Mouse (Mus musculus) embryonic facial prominence, embryonic 14.5 days (tissue): ENCODE results near the gene Fchsd2. TPM values are rescaled to one million over a fixed set of nuclear protein-coding genes. Genes with fewer than 3 reads are reported as not detected.

Experiments used
- ATAC-seq: fragments of 200-750 bp; cut with Nextera tagmentation; 2 replicates; pipeline ENCODE4 v1.8.0; 2017; ENCODE audit warnings: low read depth, moderate number of reproducible peaks, moderate TSS enrichment
- DNase-seq: peaks from one replicate; pipeline ENCODE4 v3.0.0-alpha.2; 2015; ENCODE audit warnings: low spot score
- H3K27ac ChIP-seq: fragments of 300-500 bp; sonication (generic); replicated peaks from 2 replicates; pipeline ENCODE4 v1.5.1; 2014; ENCODE audit warnings: low read depth, mild to moderate bottlenecking, low read length, moderate library complexity
- H3K27me3 ChIP-seq: fragments of 300-500 bp; sonication (generic); replicated peaks from 2 replicates; pipeline ENCODE4 v1.6.1; 2014; ENCODE audit warnings: low read length; ENCODE audit not compliant: control insufficient read depth, insufficient read depth
- H3K36me3 ChIP-seq: fragments of 300-500 bp; sonication (generic); 2 replicates; pipeline ENCODE4 v1.6.1; 2014; ENCODE audit warnings: low read length, mixed read lengths; ENCODE audit not compliant: control insufficient read depth, insufficient read depth
- H3K4me1 ChIP-seq: fragments of 300-500 bp; sonication (generic); 2 replicates; pipeline ENCODE4 v1.6.1; 2014; ENCODE audit warnings: antibody characterized with exemption, low read length; ENCODE audit not compliant: control insufficient read depth, insufficient read depth
- H3K4me2 ChIP-seq: fragments of 300-500 bp; sonication (generic); 2 replicates; pipeline ENCODE4 v1.6.1; 2014; ENCODE audit warnings: low read depth, mild to moderate bottlenecking, low read length, moderate library complexity, mixed read lengths
- H3K4me3 ChIP-seq: fragments of 300-500 bp; sonication (generic); 2 replicates; pipeline ENCODE4 v1.5.1; 2014; ENCODE audit warnings: low read depth, mild to moderate bottlenecking, low read length
- H3K9ac ChIP-seq: fragments of 300-500 bp; sonication (generic); 2 replicates; pipeline ENCODE4 v1.6.1; 2014; ENCODE audit warnings: low read depth, mild to moderate bottlenecking, low read length, moderate library complexity, mixed read lengths
- H3K9me3 ChIP-seq: fragments of 300-500 bp; sonication (generic); 2 replicates; pipeline ENCODE4 v1.6.1; 2016; ENCODE audit warnings: low read length; ENCODE audit not compliant: control insufficient read depth
- WGBS: fragments of 180-500 bp; shearing (Covaris S2); extraction: QIAGEN DNeasy Blood & Tissue Kit; methylation state at CpG from one replicate; pipeline ENCODE4 v1.1.7; 2014; 5-methylcytosine and 5-hydroxymethylcytosine counted together
- polyA plus RNA-seq: library from polyadenylated mRNA; unstranded; fragments of >200 nt; fragmentation: Nextera tagmentation; extraction: Ambion mirVana; gene quantifications from 2 replicates; pipeline ENCODE4 v1.2.1, GENCODE M21; 2014

Fchsd2 gene
- polyA plus RNA-seq, 1 experiment from 2014 or later = 20.7 TPM

DNA sequence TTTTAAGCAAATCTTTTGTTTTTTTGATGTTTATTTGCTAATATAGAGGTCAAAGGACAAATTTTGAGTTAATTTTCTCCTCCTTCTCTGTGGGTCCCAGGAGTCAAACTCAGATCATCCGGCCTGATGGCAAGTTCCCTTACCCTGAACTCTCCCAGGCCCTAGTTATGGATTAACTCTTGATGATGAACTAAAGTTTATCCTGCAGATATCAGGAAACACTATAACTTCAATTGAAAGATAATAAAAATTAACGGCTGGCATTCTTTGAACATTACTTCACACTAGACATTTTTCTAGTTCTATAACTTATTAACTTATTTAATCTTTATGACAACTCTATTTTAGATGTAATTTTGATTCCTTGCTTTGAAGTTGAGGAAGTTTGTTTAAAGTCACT is 156.5 kb downstream of the Fchsd2 start:
- DNase-seq (no peak), ATAC-seq (no peak)
- H3K4me2 ChIP-seq = no peak overlapping the region
- no peak overlapping the region for H3K9ac ChIP-seq
- H3K4me3 ChIP-seq = no peak overlapping the region
- no peaks in the 10 kb centered on the region for H3K27me3 ChIP-seq
- H3K36me3 ChIP-seq = peaks cover 39% of the 10 kb centered on the region
- WGBS = 68% methylated on average over 2 of the region's 2 CpGs
- H3K9me3 ChIP-seq = no peaks in the 10 kb centered on the region
- H3K4me1 ChIP-seq = no peaks in the 10 kb centered on the region
- H3K27ac ChIP-seq = no peak overlapping the region

DNA sequence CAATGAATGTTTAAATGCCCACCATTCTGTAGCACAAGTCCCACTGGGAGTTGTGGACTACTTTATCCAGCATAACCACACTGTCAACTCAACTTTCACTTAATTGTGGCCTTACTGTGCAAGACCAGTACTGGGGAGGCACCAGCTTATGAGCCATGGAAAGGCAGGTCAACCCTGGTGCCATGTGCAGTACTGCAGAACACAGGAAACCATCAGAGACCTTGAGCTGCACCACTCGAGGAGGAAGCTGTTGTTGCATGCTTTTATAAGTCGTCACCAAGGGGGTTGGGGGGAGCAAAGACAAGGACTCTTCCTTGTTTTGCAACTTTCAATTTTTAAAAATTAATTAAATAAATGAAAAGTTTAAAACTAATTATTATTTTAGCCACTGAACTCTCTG is 160.4 kb downstream of the Fchsd2 start:
- no peaks in the 10 kb centered on the region for H3K4me1 ChIP-seq
- DNase-seq = no peak
- no peak for ATAC-seq
- no peaks in the 10 kb centered on the region for H3K27me3 ChIP-seq
- WGBS = 70% methylated on average over 2 of the region's 2 CpGs
- H3K9ac ChIP-seq = no peak overlapping the region
- no peaks in the 10 kb centered on the region for H3K9me3 ChIP-seq
- H3K4me2 ChIP-seq = no peak overlapping the region
- peaks cover 43% of the 10 kb centered on the region for H3K36me3 ChIP-seq
- H3K27ac ChIP-seq = no peak overlapping the region
- no peak overlapping the region for H3K4me3 ChIP-seq

DNA sequence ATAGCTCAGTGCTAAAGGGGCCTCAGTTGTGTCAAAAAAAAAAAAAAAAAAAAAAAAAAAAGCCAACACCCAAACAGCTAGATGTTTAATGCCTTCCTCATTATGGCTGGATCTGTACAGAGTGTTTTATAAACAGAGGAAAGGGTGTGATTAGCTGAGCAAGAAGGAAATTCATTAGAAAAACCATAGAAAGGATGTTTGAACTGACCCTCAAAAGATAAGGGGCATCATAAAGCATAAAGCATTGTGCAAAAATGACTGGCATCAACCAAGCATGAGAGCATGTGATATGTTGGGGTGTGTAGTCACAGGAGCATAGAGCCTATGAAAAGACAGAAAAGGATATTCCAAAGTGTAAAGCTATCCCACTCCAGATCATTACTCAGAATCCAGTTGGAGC is 165.8 kb downstream of the Fchsd2 start:
- Histone ChIP-seq H3K4me3 (no peak overlapping the region), H3K9ac (no peak overlapping the region), H3K4me1 (no peaks in the 10 kb centered on the region), H3K27me3 (no peaks in the 10 kb centered on the region), H3K9me3 (no peaks in the 10 kb centered on the region), H3K36me3 (peaks cover 41% of the 10 kb centered on the region), H3K4me2 (no peak overlapping the region), H3K27ac (no peak overlapping the region)
- DNase-seq (no peak), ATAC-seq (no peak)

DNA sequence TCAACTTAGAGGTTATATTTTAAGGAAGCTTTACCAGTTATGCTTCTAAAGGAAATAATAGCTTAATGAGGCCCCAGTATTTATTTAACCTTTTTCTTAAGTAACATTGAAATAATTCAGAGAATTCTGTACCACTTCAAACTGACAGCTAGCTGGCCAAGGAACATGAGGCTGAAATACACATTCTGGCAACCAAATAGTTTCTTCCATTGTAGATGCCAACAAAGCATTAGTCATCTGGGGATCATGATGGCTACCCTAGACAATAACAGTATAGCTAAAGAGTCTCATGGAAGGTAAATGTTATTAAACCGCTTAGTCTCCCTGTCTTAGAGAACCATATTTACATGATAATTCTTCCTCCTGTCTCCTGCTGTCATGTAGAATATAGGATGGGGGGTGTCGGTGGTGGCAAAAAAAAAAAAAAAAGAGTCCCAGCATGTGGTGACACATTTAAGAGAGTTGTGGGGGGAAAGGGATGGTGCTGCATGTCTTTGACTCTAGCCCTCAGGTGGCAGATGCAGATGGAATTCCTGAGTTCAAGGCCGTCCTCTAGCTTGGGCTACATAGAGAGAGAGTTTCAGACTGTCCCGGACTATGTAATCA is 169.4 kb downstream of the Fchsd2 start:
- Histone ChIP-seq H3K4me3 (no peak overlapping the region), H3K4me2 (no peak overlapping the region), H3K9me3 (no peaks in the 10 kb centered on the region), H3K4me1 (0 out of 2 replicates have a peak, but pooled peaks cover under 1% of the 10 kb centered on the region), H3K27me3 (no peaks in the 10 kb centered on the region), H3K36me3 (peaks cover 31% of the 10 kb centered on the region), H3K9ac (no peak overlapping the region), H3K27ac (no peak overlapping the region)
- WGBS = 92% methylated on average over 4 of the region's 4 CpGs
- ATAC-seq (no peak), DNase-seq (no peak)

DNA sequence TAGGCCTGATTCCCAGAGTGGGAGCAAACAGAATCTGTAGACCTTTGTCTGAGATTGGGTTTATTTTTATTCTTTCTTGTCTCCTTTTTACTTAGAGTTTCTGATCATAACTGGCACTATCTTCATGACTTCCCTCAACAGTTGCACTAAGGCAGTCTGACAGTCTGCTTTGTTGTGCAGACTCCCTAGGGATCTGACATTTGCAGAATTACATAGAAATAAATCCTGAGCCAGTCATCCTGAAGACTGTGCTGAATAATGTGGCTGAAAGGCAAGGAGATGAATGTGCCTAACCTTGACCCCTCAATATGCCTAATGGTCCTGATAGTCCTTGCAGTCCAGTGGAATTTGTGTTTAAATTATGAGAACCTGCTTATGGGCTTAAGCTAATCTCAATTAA is 170.8 kb downstream of the Fchsd2 start:
- Histone ChIP-seq H3K4me3 (no peak overlapping the region), H3K9ac (no peak overlapping the region), H3K36me3 (peaks cover 31% of the 10 kb centered on the region), H3K9me3 (no peaks in the 10 kb centered on the region), H3K4me2 (no peak overlapping the region), H3K27ac (no peak overlapping the region), H3K27me3 (no peaks in the 10 kb centered on the region), H3K4me1 (0 out of 2 replicates have a peak, but pooled peaks cover 4% of the 10 kb centered on the region)
- no peak for ATAC-seq
- no peak for DNase-seq

DNA sequence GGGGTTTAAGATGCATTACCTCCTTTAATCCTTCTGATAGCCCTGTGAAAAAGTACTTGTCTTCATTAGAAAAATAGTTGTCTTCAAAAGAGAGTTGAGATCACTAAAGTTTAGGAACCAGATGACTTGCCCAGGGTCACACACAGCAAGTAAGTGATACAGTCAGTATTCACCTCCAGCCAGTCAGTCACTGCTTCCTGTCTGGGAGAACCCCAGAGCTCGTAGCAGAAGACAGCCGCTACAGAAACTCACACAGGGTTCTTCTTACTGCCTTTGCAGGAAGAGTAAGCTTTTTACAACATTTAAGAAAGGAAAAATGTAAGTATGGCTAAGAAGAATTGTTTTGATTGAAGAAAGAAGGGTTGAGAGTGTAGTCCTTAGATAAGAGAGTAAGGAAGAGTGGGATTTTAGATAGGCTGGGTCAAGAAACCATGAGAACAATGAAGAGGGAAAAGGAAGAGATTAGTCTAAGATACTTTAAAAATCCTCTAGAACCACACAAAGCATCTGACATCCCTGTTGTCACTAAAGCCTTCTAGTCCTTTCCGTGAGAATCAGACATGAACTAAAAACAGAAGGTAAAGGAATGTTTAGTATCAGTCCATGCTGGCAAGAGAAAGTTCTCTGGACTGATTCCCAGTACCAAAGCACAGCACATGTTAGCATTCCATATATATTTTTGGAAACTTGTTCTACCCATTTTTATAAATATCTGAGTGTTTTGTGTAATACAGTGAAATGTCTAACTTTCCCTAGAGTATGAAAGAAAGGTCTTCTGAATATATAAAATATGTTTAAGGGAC is 175.0 kb downstream of the Fchsd2 start:
- Histone ChIP-seq H3K9me3 (no peaks in the 10 kb centered on the region), H3K4me1 (0 out of 2 replicates have a peak, but pooled peaks cover 4% of the 10 kb centered on the region), H3K4me2 (no peak overlapping the region), H3K36me3 (0 out of 2 replicates have a peak, but pooled peaks cover 15% of the 10 kb centered on the region), H3K9ac (no peak overlapping the region), H3K4me3 (no peak overlapping the region), H3K27me3 (no peaks in the 10 kb centered on the region), H3K27ac (peak overlapping the region; percentile 53; the same call in 1 of the 2 replicates)
- 47% methylated on average over 3 of the region's 3 CpGs for WGBS
- ATAC-seq (no peak), DNase-seq (peak; percentile 56)

DNA sequence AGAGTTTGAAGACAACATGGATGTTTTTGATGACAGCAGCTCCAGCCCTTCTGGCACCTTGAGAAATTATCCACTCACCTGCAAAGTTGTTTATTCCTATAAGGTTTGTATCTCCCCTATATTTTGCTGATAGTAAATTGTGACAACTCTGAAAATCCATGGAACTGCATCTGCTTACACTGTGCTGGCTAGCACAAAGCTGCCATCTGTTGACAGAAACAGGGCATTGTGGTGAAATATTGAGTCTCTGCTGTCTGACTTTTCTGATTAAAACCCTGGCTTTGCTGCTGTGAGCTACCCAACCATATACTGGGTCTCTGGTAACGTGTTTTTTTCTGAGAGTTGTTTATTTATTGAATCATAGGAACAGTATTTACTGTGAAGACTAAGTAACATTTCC is 178.9 kb downstream of the Fchsd2 start:
- no peak overlapping the region for H3K27ac ChIP-seq
- WGBS = 78% methylated on average over 1 of the region's 1 CpGs
- no peaks in the 10 kb centered on the region for H3K27me3 ChIP-seq
- H3K4me2 ChIP-seq = no peak overlapping the region
- no peak for ATAC-seq
- no peak overlapping the region for H3K4me3 ChIP-seq
- H3K9me3 ChIP-seq = no peaks in the 10 kb centered on the region
- H3K36me3 ChIP-seq = peaks cover 36% of the 10 kb centered on the region
- DNase-seq = no peak
- 0 out of 2 replicates have a peak, but pooled peaks cover 4% of the 10 kb centered on the region for H3K4me1 ChIP-seq
- no peak overlapping the region for H3K9ac ChIP-seq

DNA sequence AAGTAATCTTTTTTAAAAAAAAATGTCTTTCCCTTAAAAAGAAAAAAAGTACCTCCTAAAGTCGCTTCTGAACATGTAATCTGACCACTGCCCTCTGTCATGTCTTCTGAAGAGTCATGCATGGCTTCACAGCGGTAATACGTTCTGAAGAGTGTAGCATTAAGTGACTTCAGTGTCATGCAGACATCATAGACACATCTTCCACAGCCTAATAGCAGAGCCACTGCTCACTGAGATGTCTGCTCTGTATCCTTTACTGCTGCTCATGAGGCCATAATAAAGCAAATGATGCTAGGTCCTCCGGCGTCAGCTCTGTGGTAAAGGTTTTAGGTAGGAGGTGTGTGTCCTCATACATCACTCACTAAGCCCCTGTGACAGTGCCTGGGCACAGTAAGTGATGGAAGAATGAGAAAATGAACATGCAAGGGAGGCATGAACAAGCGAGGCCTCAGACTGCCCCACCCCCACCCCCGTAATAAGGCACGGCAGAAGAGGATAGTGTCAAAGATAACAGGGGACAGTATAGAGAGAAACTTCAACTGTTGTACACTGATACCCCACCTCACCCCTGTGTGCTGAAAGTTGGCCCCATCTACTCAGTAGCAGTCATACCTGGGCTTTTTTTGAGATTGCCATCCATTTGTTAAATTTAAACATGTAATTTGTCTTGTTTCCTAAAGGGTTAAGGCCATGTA is 179.9 kb downstream of the Fchsd2 start:
- no peaks in the 10 kb centered on the region for H3K9me3 ChIP-seq
- DNase-seq (no peak), ATAC-seq (no peak)
- no peak overlapping the region for H3K27ac ChIP-seq
- no peak overlapping the region for H3K4me3 ChIP-seq
- no peak overlapping the region for H3K4me2 ChIP-seq
- H3K36me3 ChIP-seq = peaks cover 46% of the 10 kb centered on the region
- 91% methylated on average over 8 of the region's 8 CpGs for WGBS
- no peaks in the 10 kb centered on the region for H3K27me3 ChIP-seq
- no peak overlapping the region for H3K9ac ChIP-seq
- H3K4me1 ChIP-seq = no peaks in the 10 kb centered on the region
